Mouse (Mus musculus): ENCODE measurements around the gene Brdt.

The Brdt gene

DNA sequence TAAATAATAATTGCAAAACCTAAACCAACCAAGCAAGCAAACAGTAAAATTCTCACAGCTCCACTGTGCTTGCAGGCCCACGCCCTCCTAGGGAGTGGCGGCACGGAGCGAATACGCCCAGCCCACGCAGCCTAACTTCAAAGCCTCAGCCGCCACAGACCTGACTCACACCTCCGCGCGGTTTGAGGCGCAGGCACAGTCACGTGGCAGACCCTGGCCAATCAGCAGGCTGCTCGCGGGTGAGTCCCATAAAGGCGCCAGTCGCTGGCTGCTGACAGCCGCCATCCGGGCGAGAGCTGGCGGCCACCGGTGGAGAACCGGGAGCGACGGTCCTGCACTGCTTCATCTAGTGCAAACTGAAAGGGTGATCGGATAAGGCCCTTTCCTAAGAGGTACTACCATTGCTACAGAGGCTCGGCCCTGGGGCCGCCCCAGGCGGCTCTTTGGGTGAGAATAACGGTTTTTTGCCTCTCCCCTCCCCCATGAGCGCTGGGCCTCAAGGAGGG, at the start of gene Brdt:
Gene Brdt (plus strand): TSS at position 244 of the 506 bp plus-strand sequence.
- DNase-seq (ENCODE audit: low read depth, low spot score): peak; percentile 92

DNA sequence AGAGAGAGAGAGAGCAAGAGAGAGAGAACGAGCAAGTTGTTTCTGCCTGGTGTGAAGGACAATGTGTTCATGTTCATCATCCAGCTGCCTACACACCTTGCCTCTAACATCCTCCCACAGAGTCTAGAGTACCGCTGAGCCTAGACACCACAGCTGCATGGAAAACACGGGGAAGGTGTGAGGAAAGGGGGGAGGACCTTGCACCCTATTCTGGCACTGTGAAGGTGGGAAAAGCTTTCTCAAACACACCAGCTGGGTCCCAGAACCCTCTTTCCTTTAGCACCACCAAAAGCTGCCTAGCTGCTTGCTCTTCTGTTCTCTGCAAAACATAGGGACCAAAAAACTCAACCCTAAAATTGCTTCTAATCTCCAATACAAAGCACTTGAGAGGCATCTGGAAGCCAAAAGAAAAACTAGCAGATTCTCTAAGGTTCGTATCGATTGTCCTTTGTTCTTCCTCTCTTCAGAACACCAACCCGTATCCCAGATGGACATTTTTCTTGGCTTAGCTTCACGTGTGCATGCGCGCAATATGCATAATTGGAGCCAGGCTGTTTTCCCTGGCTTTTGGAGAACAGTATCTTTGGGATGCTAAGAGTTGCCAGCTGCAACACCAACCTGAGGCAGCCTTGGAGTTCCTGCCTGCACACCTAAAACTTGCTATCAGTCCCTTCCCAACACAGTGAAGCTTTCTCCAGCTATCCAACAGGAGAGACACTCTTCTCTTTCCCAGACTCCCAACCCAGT, 48.2 kb upstream of the Brdt start:
- no peak for DNase-seq (ENCODE audit: low read depth, low spot score)

DNA sequence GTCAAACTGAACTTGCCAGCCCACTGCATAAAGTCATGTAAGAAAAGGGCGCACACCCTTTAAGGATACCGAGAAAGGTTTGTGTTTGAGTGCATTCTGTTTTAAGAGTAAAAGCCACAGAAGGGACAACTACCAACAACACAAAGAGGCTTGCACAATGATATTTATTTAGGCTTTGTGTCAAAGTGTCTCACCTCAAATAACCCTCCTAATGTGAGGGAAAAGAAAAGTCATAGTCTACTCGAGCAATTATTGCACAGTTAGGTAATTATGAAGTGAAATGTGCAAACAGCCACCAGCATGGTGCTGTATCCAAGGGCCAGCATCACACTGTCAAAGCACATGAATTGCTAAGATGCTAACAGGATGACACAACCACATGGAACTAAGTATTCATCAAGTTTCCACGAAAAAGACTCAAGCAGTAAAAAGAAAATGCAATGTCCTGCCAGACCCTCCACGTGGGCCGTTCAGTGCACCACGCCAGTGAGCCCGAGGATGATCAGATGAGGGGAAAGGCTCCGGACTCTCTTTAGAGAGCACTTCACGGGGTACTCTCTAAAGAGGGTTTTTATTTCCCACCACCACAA, 46.9 kb upstream of the Brdt start:
- no peak for DNase-seq (ENCODE audit: low read depth, low spot score)

DNA sequence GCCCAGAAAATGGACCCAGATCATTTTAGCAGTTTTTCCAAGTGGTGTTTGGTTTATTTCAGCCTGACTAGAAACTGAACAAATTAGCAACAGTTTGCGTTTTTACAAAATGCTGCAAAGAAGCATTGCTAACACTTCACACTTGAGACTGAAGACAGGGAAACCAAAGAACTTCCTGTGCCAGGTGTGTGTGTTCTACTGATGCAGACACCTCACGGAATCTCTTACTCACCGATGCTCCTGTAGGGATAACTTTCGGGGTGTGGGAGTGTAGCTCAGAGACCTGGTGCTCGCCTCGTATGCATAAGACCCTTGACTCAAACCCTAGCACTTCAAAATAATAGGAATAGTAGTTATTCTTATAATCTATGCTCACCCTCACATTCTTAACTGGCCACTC, 45.4 kb upstream of the Brdt start:
- no peak for DNase-seq (ENCODE audit: low read depth, low spot score)

DNA sequence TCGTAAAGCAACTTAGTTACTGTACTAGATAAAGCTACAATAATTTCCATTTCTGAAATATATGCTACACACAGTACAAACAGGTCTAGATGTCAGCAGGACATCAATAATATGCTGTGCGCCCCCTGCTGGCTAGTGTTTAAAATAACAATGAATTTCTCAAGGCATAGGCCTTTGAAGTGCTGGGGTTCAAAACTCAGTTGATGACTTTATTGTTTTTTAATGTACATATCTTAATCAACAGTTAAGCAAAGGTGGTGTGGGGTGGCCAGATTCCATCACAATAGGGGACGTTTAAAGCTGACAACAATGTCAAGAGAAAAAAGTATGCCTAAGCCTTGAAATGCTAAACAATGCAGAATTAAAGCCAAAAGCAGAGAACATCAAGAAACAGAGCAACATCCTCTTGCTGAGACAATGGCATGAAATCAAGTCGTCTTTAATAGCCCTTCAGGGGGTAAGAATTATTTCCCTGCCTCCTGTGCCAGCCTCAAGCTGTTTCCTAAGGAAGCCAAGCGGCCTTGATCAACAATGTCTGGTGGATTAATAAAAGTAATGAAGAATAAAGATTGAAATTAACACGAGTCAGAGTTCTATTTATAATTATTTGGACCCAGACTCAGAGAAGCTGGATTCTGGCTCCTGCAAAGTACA, 43.6 kb upstream of the Brdt start:
- DNase-seq (ENCODE audit: low read depth, low spot score): peak; percentile 78

DNA sequence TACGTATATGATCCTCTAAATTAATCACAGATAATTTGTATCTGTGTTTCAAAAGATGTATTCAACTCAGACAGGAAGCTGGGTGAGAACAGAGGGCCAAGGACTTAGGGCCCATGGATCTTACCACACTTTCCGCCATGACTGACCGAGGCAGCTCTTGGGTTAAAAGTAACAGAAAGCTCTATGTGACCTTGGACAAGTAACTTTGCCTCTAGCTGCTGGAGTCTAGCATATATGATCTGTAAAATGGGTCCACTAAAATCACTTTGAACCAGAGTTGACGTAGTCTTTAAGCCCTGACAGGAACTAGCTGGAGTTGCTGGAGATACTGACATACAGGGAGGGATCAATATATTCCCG, 43.1 kb upstream of the Brdt start:
- DNase-seq (ENCODE audit: low read depth, low spot score): no peak

DNA sequence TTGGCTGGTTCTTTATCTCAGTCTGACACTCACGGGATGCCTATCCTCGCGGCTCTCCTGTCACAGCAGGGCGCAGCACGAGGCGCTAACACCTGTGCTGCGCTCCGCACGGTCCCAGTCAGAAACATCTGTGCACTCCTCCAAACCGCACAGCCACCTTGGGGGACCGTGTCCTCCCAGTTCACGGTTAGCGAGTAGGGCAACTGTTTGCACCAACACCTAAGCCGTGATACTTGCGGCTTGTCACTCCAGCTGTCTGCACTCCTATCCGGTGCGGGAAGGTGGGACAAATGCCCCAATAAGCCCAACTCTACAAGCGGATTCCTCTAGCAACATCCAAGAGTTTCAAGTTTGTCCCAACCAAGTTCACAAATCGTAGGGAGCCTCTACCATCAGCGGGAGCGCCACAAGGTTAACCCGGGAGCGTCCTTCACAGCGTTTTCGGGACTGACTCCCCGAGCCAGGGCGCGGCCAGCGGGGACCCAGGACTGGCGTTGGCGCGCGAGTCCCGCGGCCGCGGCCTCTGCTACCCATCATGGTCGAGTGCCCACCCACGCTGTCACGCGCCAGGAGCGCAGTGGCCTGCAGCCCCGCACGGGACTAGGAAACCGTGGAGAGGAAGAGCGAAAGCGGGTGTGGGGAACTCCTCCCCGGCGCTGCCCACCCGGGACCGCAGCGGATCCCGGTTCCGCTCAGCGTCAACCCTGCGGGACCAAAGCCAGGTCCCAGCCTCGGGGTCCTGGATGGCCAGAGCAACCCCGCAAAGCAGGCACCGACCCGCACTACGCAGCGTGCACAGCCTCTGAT, 42.3 kb upstream of the Brdt start:
- DNase-seq (ENCODE audit: low read depth, low spot score): peak; percentile 72

DNA sequence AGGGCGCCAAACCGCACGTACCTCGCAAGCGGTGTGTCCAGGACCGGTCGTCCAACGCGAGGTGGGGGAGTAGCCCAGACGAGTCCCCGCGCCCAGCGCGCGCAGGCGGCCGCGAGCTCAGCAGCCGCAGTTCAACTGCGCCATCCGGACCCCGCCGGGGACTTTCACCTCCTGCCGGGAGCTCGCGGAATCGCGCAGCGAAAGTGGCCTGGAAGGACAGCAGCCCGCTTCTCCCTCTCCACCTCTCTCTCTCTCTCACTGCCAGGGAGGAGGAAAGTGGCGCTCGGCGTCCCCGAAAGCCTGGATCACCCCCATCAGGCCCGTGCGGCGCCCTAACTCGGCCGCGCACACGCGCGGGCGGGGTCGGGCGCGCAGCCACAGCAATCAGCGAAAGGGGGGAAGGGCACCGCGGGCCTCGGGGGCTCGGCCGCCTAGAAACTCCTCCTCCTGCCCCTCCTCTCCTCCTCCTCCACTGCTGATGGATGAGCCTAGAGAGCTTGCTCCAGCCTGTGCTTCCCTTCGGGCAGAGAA, 41.7 kb upstream of the Brdt start, which contains the start of gene Tgfbr3:
Gene Tgfbr3 (minus strand): TSS at position 396 of the 531 bp plus-strand sequence.
- peak; percentile 84 for DNase-seq (ENCODE audit: low read depth, low spot score)

DNA sequence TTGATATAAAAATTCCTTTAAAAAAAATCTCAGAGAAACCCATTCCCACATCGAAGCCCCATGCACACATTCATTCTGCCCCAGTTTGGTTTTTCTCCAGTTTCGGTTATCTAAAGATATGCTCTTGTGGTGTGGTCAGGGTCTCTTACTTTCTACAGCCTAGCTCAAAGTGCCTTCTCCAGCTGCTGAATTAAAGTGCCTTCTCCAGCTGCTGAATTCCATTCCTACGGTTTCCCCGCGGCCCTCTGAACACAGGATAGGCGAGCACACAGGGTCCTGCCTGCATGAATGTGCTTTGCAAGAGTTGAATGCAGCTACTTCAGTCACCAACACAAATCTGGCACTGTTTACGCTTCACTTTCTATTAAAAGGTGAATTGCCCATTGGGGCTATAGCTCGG, 41.0 kb upstream of the Brdt start:
- DNase-seq (ENCODE audit: low read depth, low spot score): no peak

DNA sequence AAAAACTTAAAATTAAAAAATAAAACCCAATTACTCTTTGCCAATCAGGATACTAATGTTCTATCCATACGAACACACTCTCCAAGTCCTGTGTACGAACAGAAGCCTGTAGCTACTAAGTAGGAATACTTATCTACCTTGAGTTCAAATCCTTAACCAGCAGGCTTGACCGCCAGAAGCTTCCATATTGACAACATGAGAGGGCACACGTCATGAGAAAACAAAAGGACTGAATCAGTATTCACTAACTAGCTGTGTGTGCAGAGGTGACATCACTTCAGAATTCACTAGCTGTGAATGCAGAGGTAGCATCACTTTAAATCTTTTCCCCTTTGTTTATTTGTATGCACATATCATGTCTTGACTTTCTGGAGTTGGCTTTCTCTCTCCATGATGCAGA, 36.9 kb upstream of the Brdt start:
- no peak for DNase-seq (ENCODE audit: low read depth, low spot score)

DNA sequence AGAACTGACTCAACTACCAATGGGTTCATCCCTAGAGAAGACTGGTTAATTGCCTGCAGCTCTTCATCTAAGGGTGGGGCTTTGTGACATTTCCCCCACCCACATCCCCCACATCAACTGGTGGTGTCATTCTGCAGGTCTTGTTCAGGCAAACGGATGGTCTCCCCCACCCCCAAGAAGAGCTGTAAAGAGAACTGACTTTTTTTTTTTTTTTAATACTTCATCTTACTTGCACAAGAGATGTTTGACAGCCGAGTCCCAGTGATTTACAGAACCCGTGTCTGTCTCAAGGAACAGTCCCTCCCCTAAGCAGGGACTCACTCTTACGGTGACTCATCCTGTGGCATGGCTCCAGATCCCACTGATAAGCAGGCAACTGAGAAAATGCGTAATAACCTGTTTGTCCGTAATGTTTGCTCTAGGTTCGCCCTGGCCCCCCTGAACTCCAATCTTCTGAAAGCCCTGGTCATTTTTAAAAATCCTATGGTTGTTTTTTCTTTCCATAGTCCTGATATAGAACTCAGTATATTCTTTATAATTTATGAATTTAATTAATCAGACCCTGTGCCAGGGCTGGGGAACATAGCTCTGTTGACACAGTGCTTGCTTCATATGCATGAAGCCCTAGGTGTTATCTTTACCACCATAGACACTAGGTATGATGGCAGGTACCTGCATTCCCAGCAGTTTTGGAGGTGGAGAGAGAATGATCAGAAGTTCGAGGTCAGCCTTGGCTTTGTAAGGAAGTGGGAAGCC, 35.7 kb upstream of the Brdt start:
- no peak for DNase-seq (ENCODE audit: low read depth, low spot score)

DNA sequence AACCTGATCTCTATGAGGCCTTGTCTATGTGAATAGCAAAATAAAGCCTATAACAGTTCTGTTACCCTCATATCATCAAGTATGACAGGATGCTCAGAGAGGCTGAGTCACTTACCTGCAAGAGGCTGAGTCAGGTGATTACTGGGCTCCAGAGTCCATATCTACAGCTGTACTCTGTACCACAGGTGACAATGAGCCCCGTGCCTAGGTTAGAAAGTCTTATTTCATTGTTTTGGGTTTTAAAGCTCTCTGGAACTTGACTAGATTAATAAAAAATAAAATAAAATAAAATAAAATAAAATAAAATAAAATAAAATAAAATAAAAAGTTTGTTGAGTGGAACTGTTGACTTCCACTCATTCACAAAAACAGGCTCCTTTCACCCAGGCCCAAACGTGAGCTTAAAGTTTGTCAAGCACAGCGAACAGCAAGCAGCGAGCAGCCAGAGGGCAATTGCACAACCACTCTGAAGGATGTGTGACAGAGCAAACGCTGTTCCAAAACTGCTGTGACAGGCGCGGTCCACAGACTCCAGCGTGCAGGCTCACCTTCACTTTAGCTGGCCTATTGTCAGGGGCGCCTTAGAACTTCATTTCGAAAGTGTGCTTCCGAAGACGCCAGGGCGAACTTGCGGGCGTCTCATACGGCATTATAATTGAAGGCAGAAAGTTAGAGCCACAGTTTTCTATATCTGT, 35.0 kb upstream of the Brdt start:
- no peak for DNase-seq (ENCODE audit: low read depth, low spot score)

DNA sequence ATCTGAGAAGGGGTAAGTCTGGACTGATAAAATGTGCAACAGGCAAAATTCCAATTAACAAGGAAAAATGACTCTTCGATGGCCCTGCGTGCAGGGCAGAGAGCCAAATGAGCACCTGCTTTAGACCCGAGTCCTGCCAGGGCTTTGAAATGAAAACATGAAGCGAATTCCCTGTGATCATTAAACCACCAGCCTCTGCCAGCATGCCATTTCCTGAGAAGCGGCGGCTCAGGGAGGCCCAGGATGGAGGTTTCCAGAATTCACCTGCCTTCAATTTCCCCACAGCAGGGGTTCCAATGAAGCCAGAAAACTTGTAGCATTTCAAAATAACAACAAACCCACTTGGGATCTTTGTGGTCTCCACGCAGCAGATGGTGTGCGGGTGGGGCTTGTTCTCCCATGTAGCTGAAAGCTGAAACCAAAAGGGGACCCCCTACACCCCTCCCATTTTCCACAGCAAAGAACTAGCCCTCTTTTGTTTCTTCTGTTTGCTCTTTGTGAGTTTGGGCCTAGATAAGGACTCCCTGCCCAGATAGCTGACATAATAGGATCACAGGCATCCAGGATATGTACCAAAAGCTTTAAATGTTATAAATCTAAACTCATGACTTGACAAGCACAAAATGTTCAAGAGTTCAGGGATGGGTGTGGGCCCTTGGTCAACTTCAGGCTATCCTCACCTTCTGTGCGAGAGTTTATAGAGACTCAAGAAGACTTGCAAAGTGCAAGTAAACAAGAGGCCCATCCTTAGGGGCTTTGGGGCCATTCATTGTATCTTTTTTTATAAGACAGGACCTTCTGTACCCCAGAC, 34.2 kb upstream of the Brdt start:
- DNase-seq (ENCODE audit: low read depth, low spot score): no peak

DNA sequence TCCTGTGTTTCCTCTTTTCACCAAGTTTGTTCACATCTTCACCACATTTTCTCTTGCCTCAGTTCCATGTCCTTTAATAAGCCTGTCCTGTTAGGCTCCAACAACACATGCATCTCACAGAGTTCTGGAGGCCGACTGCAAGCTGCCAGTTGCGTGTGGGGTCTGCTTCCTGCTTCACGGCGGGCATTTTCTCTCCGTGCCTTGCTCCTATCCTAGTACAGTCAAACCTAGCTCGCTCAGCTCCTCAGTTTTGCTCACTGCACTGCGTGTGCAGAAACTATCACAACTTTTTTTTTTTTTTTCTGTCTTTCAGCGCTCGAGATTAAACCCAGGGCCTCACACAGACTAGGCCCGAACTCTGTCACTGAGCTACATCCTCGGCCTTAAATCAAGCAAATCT, 32.1 kb upstream of the Brdt start:
- no peak for DNase-seq (ENCODE audit: low read depth, low spot score)

DNA sequence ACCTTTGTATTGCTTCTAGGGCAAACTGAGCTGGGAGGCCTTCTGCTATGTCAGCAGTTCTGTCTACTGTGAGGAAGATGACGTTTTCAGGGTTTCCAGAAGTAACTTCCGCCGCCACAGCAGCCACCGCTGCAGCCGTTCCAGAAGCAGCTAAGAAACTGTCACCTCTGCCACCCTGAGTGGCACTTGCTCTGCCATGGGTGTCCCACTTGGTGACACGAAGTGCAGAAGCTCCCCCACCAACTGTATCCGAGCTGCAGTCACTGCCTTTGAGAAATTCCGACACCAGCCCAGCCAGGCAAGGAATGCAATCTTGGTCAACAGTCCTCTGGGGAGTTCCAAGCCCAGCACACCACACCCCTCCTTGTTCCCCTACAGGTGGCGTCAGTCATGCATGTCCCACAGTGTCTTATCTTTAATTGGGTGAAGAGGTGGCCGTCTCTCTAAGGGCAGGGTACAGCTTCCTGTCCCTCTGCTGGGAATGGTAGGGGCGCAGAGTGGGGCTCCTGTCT, 27.6 kb upstream of the Brdt start:
- no peak for DNase-seq (ENCODE audit: low read depth, low spot score)

DNA sequence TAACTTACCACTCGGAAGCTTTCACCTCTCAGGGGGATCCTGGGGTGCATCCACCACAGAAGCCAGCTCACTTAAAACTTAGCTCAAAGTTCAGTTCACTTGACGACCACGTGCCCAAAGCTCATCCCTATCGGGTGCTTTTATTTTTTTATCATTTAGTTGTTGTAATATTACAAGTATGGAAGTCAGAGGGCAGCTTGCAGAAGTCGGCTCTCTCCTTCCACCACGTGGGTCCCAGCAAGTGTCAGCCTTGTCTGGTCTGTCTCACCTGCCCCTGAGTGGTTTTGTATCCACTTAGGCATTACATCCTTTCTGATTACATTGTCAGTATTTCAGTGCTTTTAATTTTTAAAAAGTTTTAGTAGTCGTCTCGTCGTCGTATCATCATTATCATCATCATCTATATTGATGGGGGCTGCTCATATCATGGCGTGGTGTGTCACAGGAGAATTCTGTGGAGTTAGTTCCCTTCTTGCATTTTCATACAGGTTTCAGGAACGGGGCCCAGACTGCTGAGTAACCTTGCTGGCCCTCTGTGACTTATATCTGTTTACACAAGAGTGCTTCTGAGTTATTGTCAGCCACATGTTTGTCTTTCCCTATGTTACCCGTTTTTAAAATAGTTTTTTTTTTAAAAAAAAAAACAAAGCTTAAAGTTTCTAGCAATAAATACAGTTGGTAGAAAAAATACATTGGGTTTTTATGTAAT, 26.7 kb upstream of the Brdt start:
- DNase-seq (ENCODE audit: low read depth, low spot score): no peak

DNA sequence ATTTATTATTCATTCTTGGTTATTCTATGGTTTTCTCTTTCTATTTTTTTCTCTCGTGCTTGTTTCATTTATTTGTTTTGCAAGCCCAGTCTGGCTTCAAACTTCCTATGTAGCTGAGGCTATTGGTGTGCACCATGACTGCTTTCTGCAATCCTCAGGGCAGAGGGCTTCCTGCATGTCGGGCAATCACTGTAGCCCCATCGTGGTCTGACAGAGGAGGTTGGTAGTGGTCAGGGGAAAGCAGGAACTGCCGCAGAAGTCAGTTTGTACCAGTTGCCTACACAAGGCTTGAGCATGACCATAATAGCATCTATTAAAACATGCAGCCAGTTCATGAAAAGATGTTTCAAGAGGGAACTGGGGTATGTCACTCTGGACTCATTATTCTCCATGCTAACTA, 23.5 kb upstream of the Brdt start:
- DNase-seq (ENCODE audit: low read depth, low spot score): no peak

DNA sequence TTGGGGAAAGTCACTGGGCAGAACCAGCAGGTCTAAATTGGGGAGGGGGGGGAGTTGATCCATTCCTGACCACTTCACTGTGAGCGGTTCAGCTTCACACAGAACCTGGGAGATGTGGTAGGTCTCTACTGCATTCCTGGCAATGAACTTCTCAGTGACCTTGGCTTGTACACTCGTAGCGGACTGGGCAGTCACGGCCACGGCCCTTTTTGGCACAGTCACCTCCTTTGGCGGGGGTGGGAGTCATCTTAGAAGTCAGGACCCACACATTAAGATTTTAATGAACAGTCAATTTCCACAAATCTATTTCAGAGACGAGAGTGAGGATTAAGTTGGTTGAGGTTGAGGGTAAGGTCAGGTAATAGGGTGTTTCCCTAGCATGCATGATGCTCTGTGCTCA, 13.8 kb upstream of the Brdt start:
- DNase-seq (ENCODE audit: low read depth, low spot score): no peak

DNA sequence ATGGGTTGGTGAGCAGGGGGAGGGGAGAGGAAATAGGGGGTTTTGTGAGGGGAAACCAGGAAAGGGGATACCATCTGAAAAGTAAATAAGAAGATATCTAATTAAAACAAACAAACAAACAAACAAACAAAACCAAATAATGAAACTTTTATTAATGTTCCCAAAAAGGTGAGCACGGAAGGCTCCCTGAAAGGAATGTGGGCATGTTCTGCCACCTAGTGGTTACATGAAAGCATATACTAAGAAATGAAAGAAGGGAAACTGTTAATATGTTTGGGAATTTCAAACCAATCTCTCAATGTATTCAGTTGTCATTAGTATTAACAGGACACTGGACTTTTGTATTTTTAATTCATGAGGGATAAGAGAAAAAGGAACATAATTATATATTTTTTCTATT, 10.3 kb upstream of the Brdt start:
- peak; percentile 45 for DNase-seq (ENCODE audit: low read depth, low spot score)

Data from ZHBTc4 (cell line).